Mouse (Mus musculus) brain, embryonic 14.5 days (tissue): ENCODE results near the gene Eif5. TPM values are rescaled to one million over a fixed set of nuclear protein-coding genes. Genes with fewer than 3 reads are reported as not detected.
A peak's percentile ranks its signal among the peaks of the same experiment; 100 is the strongest.

Experiments used
- DNase-seq: peaks from one replicate; pipeline ENCODE4 v3.0.0-alpha.2; 2011; ENCODE audit warnings: low read depth
- CTCF ChIP-seq: fragments of 200-500 bp; IDR thresholded peaks from 2 replicates; pipeline ENCODE4 v1.5.1; 2012; ENCODE audit warnings: inconsistent platforms, mild to moderate bottlenecking, moderate library complexity, borderline replicate concordance; ENCODE audit not compliant: insufficient read depth, insufficient read length; ENCODE audit errors: extremely low read depth
- POLR2A ChIP-seq: fragments of 200-500 bp; IDR thresholded peaks from 2 replicates; pipeline ENCODE4 v1.6.1; 2012; ENCODE audit warnings: mild to moderate bottlenecking, inconsistent platforms, borderline replicate concordance; ENCODE audit not compliant: poor library complexity, insufficient read depth, insufficient read length, severe bottlenecking; ENCODE audit errors: extremely low read depth
- polyA plus RNA-seq: library from polyadenylated mRNA; depleted of rRNA; stranded (reverse); fragments of >200 nt; gene quantifications from 2 replicates; pipeline ENCODE4 v1.2.3, GENCODE M21; 2012

Eif5 gene
- polyA plus RNA-seq, 1 experiment = 167 TPM

DNA sequence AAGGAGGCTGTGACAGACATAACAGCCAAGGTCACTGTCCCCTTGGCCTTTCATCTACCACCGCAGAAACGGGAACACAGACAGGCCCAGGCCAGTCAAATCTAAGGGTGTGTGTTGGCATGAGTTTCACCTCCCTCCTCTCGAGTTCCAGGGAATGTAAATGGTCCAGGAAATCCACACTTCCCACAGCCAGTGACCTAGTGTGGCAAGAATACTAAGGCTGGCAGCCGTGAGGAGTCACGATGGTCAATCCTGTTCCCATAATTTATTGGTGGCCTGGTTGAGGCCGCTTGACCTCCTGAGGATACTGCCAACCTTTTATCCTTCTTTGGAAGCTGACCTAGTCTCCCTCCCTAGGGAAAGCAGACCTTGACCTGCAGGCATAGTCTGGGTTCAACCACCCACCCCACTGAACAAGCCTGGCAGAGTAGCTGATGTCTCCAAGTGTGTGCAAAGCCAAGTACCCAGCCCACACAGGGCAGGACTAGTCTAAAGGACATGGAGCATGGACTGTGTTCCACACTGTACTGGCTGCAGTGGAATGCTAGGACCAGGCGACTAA is 23.5 kb upstream of the Eif5 start:
- TF ChIP-seq CTCF = no peak
- TF ChIP-seq POLR2A = no peak

GRCm38 (mm10) chr12:111514874-111515649 is 22.8 kb upstream of the Eif5 start:
- TF ChIP-seq POLR2A (no peak), CTCF (no peak)
- no peak for DNase-seq

More for the DNA sequence above, 23.5 kb upstream of the Eif5 start:
- DNase-seq = no peak

GRCm38 (mm10) chr12:111515920-111516319 is 21.9 kb upstream of the Eif5 start:
- DNase-seq = no peak
- TF ChIP-seq POLR2A = no peak
- no peak for TF ChIP-seq CTCF

- no peak for DNase-seq
- TF ChIP-seq CTCF (no peak), POLR2A (no peak)
Observed at GRCm38 (mm10) chr12:111516826-111517225, 21.0 kb upstream of the Eif5 start.

- no peak for TF ChIP-seq CTCF
- TF ChIP-seq POLR2A = no peak
- DNase-seq = peak; percentile 5
Observed at GRCm38 (mm10) chr12:111517901-111518300, 19.9 kb upstream of the Eif5 start.

GRCm38 (mm10) chr12:111518391-111518790 is 19.4 kb upstream of the Eif5 start:
- DNase-seq = no peak
- TF ChIP-seq CTCF (no peak), POLR2A (no peak)

- no peak for DNase-seq
- TF ChIP-seq CTCF (no peak), POLR2A (no peak)
Observed at GRCm38 (mm10) chr12:111519821-111520220, 18.0 kb upstream of the Eif5 start.

GRCm38 (mm10) chr12:111520994-111521393 is 16.8 kb upstream of the Eif5 start:
- DNase-seq = no peak
- no peak for TF ChIP-seq CTCF

GRCm38 (mm10) chr12:111524469-111524868 is 13.3 kb upstream of the Eif5 start:
- no peak for DNase-seq
- TF ChIP-seq CTCF (no peak), POLR2A (no peak)

DNA sequence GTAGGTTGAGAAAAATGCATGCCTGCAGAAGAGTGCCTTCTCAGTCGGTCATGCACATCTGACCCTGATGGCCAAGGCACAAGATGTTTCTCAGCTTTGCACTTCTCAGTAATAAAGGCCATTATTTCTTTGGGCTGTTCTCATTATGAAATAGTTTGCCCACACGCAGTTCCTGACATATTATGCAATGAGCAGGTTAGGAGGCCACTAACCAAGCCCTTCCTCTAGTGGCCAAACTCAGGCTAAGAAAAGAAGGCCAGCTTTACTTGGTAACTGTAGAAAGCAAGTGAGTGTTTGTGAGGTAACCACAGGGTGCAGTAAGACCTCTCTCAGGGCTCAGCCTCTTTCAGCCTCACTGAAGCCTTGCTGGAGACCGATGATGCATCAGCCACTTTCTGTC is 12.9 kb upstream of the Eif5 start:
- TF ChIP-seq CTCF = no peak
- TF ChIP-seq POLR2A = no peak
- no peak for DNase-seq

- TF ChIP-seq POLR2A (no peak), CTCF (no peak)
Observed at GRCm38 (mm10) chr12:111527643-111528281, 10.1 kb upstream of the Eif5 start.

DNA sequence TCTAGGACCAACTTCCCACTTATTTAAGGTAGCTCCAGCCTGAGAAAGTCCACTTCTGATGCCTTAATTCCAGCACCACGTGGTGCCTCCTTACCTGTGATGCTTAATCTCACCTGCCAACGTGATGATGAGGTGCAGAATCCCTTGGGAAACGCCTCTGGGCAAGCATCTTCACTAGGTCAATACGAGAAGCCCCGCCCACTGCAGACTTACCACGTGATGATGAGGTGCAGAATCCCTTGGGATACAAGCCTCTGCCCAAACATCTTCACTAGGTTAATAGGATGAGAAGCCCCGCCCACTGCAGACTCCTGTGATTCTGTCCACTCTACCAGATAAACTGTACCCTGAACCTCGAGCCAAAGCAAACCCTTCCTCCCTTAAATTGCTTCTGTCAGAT is 8.6 kb upstream of the Eif5 start:
- TF ChIP-seq CTCF (no peak), POLR2A (no peak)
- DNase-seq = no peak

More at GRCm38 (mm10) chr12:111527643-111528281, 10.1 kb upstream of the Eif5 start:
- no peak for DNase-seq
